Mouse (Mus musculus): ENCODE data around the gene Herpud2. TPM values are rescaled to one million over a fixed set of nuclear protein-coding genes. Genes with fewer than 3 reads are reported as not detected.

Herpud2 gene
- total and polyA plus RNA-seq, 2 experiments from 2014 or later, result 27.7 to 27.9 TPM

- ATAC-seq (ENCODE audit: insufficient read depth, low read depth) (no peak), DNase-seq (ENCODE audit: low spot score) (no peak)
- H3K9ac ChIP-seq (replicated peaks; ENCODE audit: low read depth, low read length), result no peak overlapping the region
- H3K27me3 ChIP-seq (ENCODE audit: control insufficient read depth, insufficient read depth, low read length), result no peaks in the 10 kb centered on the region
- no peak overlapping the region for H3K4me2 ChIP-seq (ENCODE audit: low read depth, low read length)
- H3K27ac ChIP-seq (ENCODE audit: low read depth), result no peak overlapping the region
- WGBS, result 67% methylated on average over 7 of the region's 7 CpGs
- H3K36me3 ChIP-seq (replicated peaks; ENCODE audit: control insufficient read depth, insufficient read depth, low read length), result no peaks in the 10 kb centered on the region
- H3K4me1 ChIP-seq (ENCODE audit: control insufficient read depth, insufficient read depth), result no peaks in the 10 kb centered on the region
- no peak overlapping the region for H3K4me3 ChIP-seq (ENCODE audit: low read depth, low read length)
- H3K9me3 ChIP-seq (replicated peaks; ENCODE audit: control insufficient read depth, low read length), result no peaks in the 10 kb centered on the region
- TF ChIP-seq EP300 (IDR thresholded peaks at IDR 0.05; ENCODE audit: low read depth) (no peak), CTCF (IDR thresholded peaks at IDR 0.05; ENCODE audit: low read depth) (no peak)
Measured at GRCm38 (mm10) chr9:25185854-25186253, 34.2 kb upstream of the Herpud2 start.

- no peaks in the 10 kb centered on the region for H3K4me1 ChIP-seq (ENCODE audit: control insufficient read depth, insufficient read depth)
- DNase-seq (ENCODE audit: low spot score), result no peak
- no peak overlapping the region for H3K9ac ChIP-seq (replicated peaks; ENCODE audit: low read depth, low read length)
- H3K36me3 ChIP-seq (replicated peaks; ENCODE audit: control insufficient read depth, insufficient read depth, low read length), result no peaks in the 10 kb centered on the region
- TF ChIP-seq CTCF (IDR thresholded peaks at IDR 0.05; ENCODE audit: low read depth) (no peak), EP300 (IDR thresholded peaks at IDR 0.05; ENCODE audit: low read depth) (no peak)
- no peak overlapping the region for H3K4me2 ChIP-seq (ENCODE audit: low read depth, low read length)
- no peak for ATAC-seq (ENCODE audit: insufficient read depth, low read depth)
- H3K27ac ChIP-seq (ENCODE audit: low read depth), result no peak overlapping the region
- H3K4me3 ChIP-seq (ENCODE audit: low read depth, low read length), result no peak overlapping the region
- H3K9me3 ChIP-seq (replicated peaks; ENCODE audit: control insufficient read depth, low read length), result no peaks in the 10 kb centered on the region
- H3K27me3 ChIP-seq (ENCODE audit: control insufficient read depth, insufficient read depth, low read length), result no peaks in the 10 kb centered on the region
- 83% methylated on average over 2 of the region's 2 CpGs for WGBS
Measured at GRCm38 (mm10) chr9:25184606-25185005, 33.0 kb upstream of the Herpud2 start.

- peaks cover 17% of the 10 kb centered on the region for H3K4me1 ChIP-seq (ENCODE audit: control insufficient read depth, insufficient read depth)
- no peak overlapping the region for H3K4me2 ChIP-seq (ENCODE audit: low read depth, low read length)
- WGBS, result 87% methylated on average over 3 of the region's 3 CpGs
- no peak overlapping the region for H3K9ac ChIP-seq (replicated peaks; ENCODE audit: low read depth, low read length)
- no peaks in the 10 kb centered on the region for H3K36me3 ChIP-seq (replicated peaks; ENCODE audit: control insufficient read depth, insufficient read depth, low read length)
- H3K4me3 ChIP-seq (ENCODE audit: low read depth, low read length), result no peak overlapping the region
- DNase-seq (ENCODE audit: low spot score) (no peak), ATAC-seq (ENCODE audit: insufficient read depth, low read depth) (no peak)
- no peak for TF ChIP-seq CTCF (IDR thresholded peaks at IDR 0.05; ENCODE audit: low read depth)
- no peak for TF ChIP-seq EP300 (IDR thresholded peaks at IDR 0.05; ENCODE audit: low read depth)
- H3K9me3 ChIP-seq (replicated peaks; ENCODE audit: control insufficient read depth, low read length), result no peaks in the 10 kb centered on the region
- no peaks in the 10 kb centered on the region for H3K27me3 ChIP-seq (ENCODE audit: control insufficient read depth, insufficient read depth, low read length)
- H3K27ac ChIP-seq (ENCODE audit: low read depth), result no peak overlapping the region
Measured at GRCm38 (mm10) chr9:25178066-25178465, 26.4 kb upstream of the Herpud2 start.

- Histone ChIP-seq H3K9ac (replicated peaks; ENCODE audit: low read depth, low read length) (no peak overlapping the region), H3K4me2 (ENCODE audit: low read depth, low read length) (no peak overlapping the region), H3K36me3 (replicated peaks; ENCODE audit: control insufficient read depth, insufficient read depth, low read length) (no peaks in the 10 kb centered on the region), H3K27me3 (ENCODE audit: control insufficient read depth, insufficient read depth, low read length) (no peaks in the 10 kb centered on the region), H3K27ac (ENCODE audit: low read depth) (peak overlapping the region; percentile 92), H3K4me3 (ENCODE audit: low read depth, low read length) (no peak overlapping the region), H3K4me1 (ENCODE audit: control insufficient read depth, insufficient read depth) (peaks cover 17% of the 10 kb centered on the region), H3K9me3 (replicated peaks; ENCODE audit: control insufficient read depth, low read length) (no peaks in the 10 kb centered on the region)
- peak; percentile 67 for DNase-seq (ENCODE audit: low spot score)
- 71% methylated on average over 5 of the region's 5 CpGs for WGBS
- peak; percentile 20; the same call in 1 of the 2 replicates for ATAC-seq (ENCODE audit: insufficient read depth, low read depth)
- TF ChIP-seq EP300 (IDR thresholded peaks at IDR 0.05; ENCODE audit: low read depth), result peak; percentile 37; the same call in 1 of the 2 replicates
- TF ChIP-seq CTCF (IDR thresholded peaks at IDR 0.05; ENCODE audit: low read depth), result no peak
Measured at GRCm38 (mm10) chr9:25177201-25177600, 25.6 kb upstream of the Herpud2 start.

- Histone ChIP-seq H3K36me3 (replicated peaks; ENCODE audit: control insufficient read depth, insufficient read depth, low read length) (no peaks in the 10 kb centered on the region), H3K4me2 (ENCODE audit: low read depth, low read length) (no peak overlapping the region), H3K27me3 (ENCODE audit: control insufficient read depth, insufficient read depth, low read length) (no peaks in the 10 kb centered on the region), H3K9ac (replicated peaks; ENCODE audit: low read depth, low read length) (no peak overlapping the region), H3K4me1 (ENCODE audit: control insufficient read depth, insufficient read depth) (peaks cover 17% of the 10 kb centered on the region), H3K4me3 (ENCODE audit: low read depth, low read length) (no peak overlapping the region), H3K9me3 (replicated peaks; ENCODE audit: control insufficient read depth, low read length) (no peaks in the 10 kb centered on the region), H3K27ac (ENCODE audit: low read depth) (peak overlapping the region; percentile 92)
- WGBS, result 16% methylated on average over 1 of the region's 1 CpGs
- ATAC-seq (ENCODE audit: insufficient read depth, low read depth) (peak; percentile 72), DNase-seq (ENCODE audit: low spot score) (peak; percentile 75)
- TF ChIP-seq CTCF (IDR thresholded peaks at IDR 0.05; ENCODE audit: low read depth), result no peak
- TF ChIP-seq EP300 (IDR thresholded peaks at IDR 0.05; ENCODE audit: low read depth), result no peak
Measured at GRCm38 (mm10) chr9:25176562-25176961, 24.9 kb upstream of the Herpud2 start.

GRCm38 (mm10) chr9:25175978-25176377, 24.4 kb upstream of the Herpud2 start:
- Histone ChIP-seq H3K4me1 (ENCODE audit: control insufficient read depth, insufficient read depth) (peaks cover 17% of the 10 kb centered on the region), H3K27ac (ENCODE audit: low read depth) (peak overlapping the region; percentile 92), H3K4me3 (ENCODE audit: low read depth, low read length) (no peak overlapping the region), H3K9me3 (replicated peaks; ENCODE audit: control insufficient read depth, low read length) (no peaks in the 10 kb centered on the region), H3K9ac (replicated peaks; ENCODE audit: low read depth, low read length) (no peak overlapping the region), H3K27me3 (ENCODE audit: control insufficient read depth, insufficient read depth, low read length) (no peaks in the 10 kb centered on the region), H3K4me2 (ENCODE audit: low read depth, low read length) (no peak overlapping the region), H3K36me3 (replicated peaks; ENCODE audit: control insufficient read depth, insufficient read depth, low read length) (no peaks in the 10 kb centered on the region)
- no peak for TF ChIP-seq EP300 (IDR thresholded peaks at IDR 0.05; ENCODE audit: low read depth)
- TF ChIP-seq CTCF (IDR thresholded peaks at IDR 0.05; ENCODE audit: low read depth), result no peak
- 74% methylated on average over 6 of the region's 6 CpGs for WGBS
- ATAC-seq (ENCODE audit: insufficient read depth, low read depth) (no peak), DNase-seq (ENCODE audit: low spot score) (no peak)
